Mouse (Mus musculus) brown adipose tissue, adult 24 weeks (tissue): Measurements from ENCODE around the gene Arhgap21. TPM values are rescaled to one million over a fixed set of nuclear protein-coding genes. Genes with fewer than 3 reads are reported as not detected.
A peak's percentile ranks its signal among the peaks of the same experiment; 100 is the strongest.
"Not testable (repeated sequence)": the region's sequence is repeated elsewhere in the genome, so short reads cannot be mapped to it uniquely, and the experiment has no call there.

ENCODE experiments used
- H3K27ac ChIP-seq: fragments of 200-500 bp; replicated peaks from 2 replicates; pipeline ENCODE4 v1.5.1; 2012; ENCODE audit warnings: low read depth, mild to moderate bottlenecking, low read length
- H3K4me1 ChIP-seq: fragments of 200-500 bp; 2 replicates; pipeline ENCODE4 v1.6.1; 2012; ENCODE audit warnings: low read length, mixed read lengths; ENCODE audit not compliant: control insufficient read depth, insufficient read depth, insufficient read length
- H3K4me3 ChIP-seq: fragments of 200-500 bp; 2 replicates; pipeline ENCODE4 v1.5.1; 2012; ENCODE audit warnings: low read depth, mild to moderate bottlenecking, low read length, moderate library complexity; ENCODE audit not compliant: insufficient read depth
- polyA plus RNA-seq: library from polyadenylated mRNA; stranded (reverse); fragments of >200 nt; gene quantifications from 2 replicates; pipeline ENCODE4 v1.2.4, GENCODE M21; 2012; ENCODE audit not compliant: missing spikeins, insufficient read depth, insufficient read length

Gene Arhgap21
- polyA plus RNA-seq, 1 experiment: 27.0 TPM

DNA sequence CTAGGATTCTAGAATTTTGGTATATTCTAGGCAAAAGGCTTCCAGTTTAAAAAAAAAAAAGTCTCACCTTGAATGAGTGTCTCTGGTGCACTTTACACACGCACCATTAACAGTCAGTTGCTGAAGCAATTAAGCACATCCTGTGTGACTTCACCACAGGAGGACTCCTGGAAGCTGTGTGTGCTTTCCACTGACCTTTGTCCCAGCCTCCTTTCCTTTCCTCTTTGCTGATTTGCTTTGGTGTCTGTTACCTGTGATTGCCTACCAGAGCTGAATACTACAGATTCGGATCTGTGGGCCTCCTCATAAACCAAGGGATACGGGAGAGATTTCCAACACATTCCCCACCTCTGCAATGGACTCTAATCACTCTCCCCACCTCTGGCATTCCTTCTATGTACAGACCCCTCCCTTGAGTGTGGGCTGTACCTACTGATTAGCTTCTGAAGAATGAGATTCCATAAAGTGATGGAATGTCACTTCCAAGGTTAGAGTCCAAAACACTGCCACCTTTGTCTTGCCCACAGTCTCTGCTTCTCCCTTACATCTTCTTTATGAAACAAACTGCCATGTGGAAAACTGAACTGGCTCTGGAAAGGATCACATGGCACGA lies 32.0 kb downstream of the Arhgap21 start:
- H3K27ac ChIP-seq: no peak overlapping the region
- H3K4me1 ChIP-seq: peaks cover 11% of the 10 kb centered on the region
- no peak overlapping the region for H3K4me3 ChIP-seq

DNA sequence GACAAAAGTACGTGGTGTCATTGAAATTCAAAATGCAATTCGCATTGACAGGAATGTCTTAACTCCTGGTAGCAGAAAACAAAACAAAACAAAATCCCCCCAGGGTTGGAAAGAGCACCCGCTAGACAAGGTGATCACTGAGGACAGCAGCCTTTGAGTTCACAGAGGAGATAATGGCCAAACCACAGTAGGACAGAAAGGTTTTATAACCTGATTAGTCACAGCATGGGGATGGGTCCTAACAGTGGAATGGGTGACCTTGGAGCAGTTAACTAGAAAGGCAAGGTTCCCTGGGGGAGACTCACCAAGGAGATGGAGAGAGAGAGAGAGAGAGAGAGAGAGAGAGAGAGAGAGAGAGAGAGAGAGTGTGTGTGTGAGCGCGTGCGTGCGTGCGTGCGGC lies 34.3 kb downstream of the Arhgap21 start:
- no peak overlapping the region for H3K27ac ChIP-seq
- peaks cover 7% of the 10 kb centered on the region for H3K4me1 ChIP-seq
- no peak overlapping the region for H3K4me3 ChIP-seq

DNA sequence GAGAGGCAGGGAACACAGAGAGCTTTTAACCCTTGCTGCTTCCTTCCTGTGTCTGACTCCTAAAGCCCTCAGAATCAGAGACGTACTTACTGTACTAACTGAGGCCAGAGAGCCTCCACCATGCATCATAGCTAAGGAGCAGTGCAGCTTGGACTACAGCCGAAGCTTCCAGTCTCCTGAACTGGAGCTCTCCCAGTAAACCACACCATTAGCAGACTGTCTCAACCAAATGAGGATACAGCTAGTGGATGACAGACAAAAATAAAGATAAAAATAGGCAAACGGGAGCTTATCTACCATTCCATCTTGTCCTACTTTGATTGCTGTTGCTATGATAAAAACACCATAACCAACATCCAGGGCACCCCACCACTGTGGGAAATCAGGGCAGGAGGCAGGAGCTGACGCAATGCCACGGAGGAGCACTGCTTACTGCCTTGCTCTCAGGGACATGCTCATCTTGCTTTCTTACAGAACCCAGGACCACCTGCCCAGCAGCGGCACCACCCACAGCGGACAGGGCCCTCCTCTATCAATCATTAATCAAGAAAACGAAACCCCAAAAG lies 35.9 kb downstream of the Arhgap21 start:
- Histone ChIP-seq H3K27ac (no peak overlapping the region), H3K4me3 (no peak overlapping the region), H3K4me1 (peaks cover 2% of the 10 kb centered on the region; the same call in 1 of the 2 replicates)

DNA sequence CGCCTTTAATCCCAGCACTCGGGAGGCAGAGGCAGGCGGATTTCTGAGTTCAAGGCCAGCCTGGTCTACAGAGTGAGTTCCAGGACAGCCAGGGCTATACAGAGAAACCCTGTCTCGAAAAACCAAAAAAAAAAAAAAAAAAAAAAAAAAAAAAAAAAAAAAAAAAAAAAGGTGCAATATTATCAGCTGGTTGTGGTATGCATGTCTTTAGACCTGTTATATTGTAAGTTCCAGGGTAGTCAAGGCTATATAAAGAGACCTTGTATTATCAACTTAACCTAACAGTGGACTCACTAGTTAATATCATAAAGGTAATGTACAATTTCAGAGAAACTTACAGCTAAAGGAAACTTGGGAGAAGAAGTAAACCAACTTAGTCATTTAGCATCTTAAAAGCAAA lies 36.9 kb downstream of the Arhgap21 start:
- H3K27ac ChIP-seq, H3K4me1 ChIP-seq, H3K4me3 ChIP-seq: not testable (repeated sequence)

DNA sequence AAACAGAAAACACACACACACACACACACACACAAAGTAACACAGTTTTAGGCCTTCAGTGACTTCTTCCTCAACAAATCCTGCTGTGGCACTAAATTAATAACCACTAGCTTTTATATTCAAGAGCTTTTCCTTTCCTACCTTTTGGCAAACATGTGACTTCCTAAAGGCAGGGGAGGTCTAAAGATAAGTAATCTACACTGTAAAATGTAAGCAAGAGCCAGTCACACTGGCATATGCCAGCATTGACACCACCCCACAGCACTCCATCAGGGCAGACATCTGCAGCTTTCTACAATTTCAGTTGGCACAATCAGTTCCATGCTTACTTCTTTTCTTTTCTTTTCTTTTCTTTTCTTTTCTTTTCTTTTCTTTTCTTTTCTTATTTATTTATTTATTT lies 40.2 kb downstream of the Arhgap21 start:
- H3K27ac ChIP-seq: no peak overlapping the region
- no peak overlapping the region for H3K4me3 ChIP-seq
- no peaks in the 10 kb centered on the region for H3K4me1 ChIP-seq

DNA sequence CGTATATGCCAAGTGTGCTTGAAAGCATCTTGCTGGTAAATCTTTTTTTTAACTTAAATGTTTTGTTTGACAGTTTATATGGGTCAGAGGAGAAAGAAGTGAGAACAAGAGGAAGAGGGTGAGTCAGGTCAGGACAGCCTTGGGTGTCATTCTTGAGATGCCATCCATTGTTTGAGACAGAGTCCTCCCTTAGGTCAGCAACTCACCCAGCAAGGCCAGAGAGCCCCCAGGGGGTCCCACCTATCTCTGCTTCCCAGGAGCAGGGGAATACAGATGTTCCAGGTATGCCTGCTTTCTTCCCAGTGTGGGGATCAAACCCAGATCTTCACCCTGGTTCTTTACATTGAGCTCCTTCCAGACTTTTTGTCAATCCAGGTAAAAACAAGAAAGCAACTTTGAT lies 43.7 kb downstream of the Arhgap21 start:
- Histone ChIP-seq H3K4me3 (no peak overlapping the region), H3K27ac (no peak overlapping the region), H3K4me1 (peaks cover 6% of the 10 kb centered on the region; the same call in 1 of the 2 replicates)

DNA sequence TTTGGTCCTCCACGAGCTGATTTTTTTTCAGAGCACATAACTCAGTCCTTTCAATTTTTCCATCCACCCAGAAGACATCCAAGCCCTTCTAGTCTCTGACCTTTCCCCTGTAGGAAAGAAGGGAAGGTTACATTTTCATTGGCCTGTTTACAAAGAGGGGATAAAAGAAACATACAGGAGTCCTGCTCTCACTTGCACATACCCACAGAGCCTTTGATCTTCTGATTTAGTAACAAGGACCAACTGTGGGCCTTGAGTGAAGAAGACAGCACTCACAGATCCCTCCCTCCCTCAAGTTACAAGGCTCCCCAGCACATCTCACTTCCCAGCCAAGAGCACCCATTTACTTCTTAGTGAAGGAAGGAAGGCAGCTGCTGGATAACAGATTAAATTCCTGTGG lies 46.3 kb downstream of the Arhgap21 start:
- Histone ChIP-seq H3K4me1 (peaks cover 6% of the 10 kb centered on the region; the same call in 1 of the 2 replicates), H3K4me3 (no peak overlapping the region), H3K27ac (no peak overlapping the region)

DNA sequence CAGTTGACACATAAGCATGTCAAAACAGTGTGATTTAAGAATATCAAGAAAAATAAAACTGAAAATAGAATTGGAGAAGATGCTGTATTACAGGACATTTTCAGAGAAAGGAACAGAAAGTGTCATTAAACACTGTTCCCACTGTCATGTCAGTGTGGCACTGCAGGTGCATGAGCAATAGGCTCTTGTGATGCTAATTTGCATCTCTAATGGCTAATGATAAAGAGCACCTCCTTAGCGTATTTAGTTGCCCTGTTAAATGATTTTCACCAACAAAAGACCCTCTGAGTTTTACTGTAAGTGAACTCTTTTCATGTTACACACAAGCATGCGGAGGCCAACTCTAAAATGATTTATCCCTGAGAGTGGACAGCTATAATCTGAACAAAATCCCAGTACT lies 47.1 kb downstream of the Arhgap21 start:
- Histone ChIP-seq H3K4me3 (no peak overlapping the region), H3K4me1 (peaks cover 6% of the 10 kb centered on the region; the same call in 1 of the 2 replicates), H3K27ac (no peak overlapping the region)

DNA sequence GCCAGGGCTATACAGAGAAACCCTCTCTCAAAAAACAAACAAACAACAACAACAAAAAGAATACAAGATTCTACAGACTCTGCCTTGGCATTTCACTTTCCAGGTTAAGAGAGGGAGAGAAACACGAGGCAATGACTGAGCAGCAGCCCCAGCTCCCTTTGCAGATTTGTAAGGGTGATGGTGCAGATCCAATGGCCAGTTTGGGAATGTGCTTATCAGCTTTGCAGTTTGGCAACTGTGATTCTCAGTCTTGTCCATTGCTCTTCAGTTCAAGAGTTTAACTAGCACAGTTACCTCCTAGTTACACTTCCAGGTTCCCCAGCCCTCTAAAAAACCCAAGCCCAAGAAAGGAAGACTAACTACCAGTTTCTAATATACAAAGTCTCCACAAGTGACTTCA lies 47.7 kb downstream of the Arhgap21 start:
- Histone ChIP-seq H3K4me3 (no peak overlapping the region), H3K4me1 (peaks cover 6% of the 10 kb centered on the region; the same call in 1 of the 2 replicates), H3K27ac (no peak overlapping the region)

DNA sequence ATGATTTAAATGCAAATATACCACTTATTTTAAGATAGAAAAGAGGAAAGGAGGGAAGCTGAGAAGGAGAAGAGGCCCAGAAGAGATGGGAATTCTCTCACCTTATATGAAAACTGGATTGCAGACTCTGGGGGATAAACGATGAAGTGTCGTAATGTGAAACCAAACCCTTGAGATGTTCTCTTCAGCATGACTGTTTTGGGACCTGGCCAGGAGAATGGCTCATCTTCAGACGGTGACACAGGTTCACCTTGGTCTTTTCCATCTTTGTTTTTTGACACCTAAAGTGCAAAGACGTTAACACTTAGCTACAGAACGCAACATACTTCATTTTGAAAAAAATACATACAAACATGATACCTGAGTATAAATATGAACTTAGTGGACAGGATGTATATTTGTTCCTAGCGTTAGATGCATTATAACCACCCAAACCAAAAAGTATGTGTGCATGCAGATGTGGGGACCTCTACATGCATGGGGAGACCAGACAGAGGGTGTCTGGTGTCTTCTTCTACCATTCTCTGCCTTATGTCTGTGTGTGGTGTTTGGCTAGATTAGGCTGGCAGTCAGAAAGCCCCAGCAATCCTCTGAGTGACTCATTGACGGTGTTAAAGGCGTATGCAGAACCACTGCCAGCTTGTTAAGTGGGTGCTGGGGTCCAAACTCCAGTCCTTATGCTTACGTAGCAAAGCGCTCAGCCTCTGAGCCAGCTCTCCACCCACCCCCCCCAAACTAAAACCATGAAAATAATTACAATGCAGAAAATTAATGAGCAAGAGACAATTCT lies 54.0 kb downstream of the Arhgap21 start:
- peaks cover 3% of the 10 kb centered on the region; the same call in 1 of the 2 replicates for H3K4me1 ChIP-seq

DNA sequence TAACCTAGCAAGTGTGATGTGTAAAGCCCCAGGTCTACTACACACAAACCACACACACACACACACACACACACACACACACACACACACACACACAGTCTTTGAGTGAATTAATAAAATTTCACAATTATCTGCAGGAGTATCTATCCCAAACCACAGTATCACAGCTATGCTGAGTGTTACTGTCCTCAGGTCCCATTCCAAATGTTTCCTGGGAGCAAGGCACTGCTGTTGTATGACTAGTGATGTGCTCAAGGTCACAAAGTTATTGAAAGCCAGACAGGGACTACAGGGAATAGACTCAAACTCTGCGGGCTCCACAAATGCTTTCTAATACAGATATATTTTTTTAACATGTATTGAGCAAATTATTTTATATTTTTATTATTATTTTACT lies 55.7 kb downstream of the Arhgap21 start:
- Histone ChIP-seq H3K4me1 (peaks cover 3% of the 10 kb centered on the region; the same call in 1 of the 2 replicates), H3K27ac (no peak overlapping the region; the same call in 1 of the 2 replicates), H3K4me3 (no peak overlapping the region)

More for the DNA sequence above, 54.0 kb downstream of the Arhgap21 start:
- Histone ChIP-seq H3K4me3 (no peak overlapping the region), H3K27ac (no peak overlapping the region)

DNA sequence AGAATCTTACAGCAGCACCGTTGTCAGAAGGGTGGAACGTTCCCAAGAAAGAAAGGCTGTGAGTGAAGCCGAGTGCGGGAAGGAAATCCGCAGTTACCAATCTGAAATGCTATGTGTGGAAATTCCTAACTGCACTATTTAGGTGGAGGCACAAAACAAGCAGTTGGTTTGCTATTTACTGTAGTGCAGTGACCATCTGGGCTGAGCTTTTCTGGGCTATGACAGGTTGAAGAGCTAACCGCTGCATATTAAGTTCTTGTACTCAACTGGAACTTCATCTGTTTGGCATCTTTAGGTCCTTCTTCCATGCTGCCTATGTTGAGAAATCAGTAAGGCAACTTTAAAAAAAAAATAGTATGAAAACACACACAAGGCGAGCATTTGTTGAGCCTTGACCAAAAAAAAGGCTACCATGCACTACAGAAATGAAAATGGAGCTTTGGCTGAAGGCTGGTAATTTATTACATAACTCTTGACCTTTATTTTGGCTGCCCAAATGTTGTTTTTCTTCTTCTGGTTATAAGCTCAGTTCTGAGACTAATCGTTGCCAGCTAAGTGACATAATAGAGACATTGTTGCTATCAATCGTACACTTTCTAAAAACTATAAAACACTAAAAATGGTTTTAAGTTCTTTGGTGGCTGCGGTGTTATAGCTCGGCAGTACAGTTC lies 56.2 kb downstream of the Arhgap21 start:
- H3K27ac ChIP-seq: peak overlapping the region; percentile 36; the same call in 1 of the 2 replicates
- H3K4me1 ChIP-seq: peaks cover 3% of the 10 kb centered on the region; the same call in 1 of the 2 replicates
- H3K4me3 ChIP-seq: no peak overlapping the region

DNA sequence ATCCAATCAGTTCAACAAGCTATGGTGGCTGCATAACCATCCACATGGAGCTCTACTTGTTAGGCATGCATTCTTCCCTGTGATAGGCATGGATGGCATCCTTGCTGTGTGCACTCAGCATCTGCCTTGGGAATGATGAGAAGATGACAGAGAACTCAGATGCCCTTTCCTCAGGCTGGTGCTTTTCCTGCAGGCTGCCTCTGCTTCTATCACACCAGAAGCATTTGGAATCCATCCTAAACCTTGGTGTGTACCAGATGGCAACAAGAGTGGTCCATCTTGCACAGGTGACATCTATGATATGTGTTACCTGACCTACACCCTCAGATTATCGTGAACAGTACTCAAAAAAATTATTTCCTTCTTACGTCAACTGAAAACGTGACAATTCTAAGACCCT lies 58.2 kb downstream of the Arhgap21 start:
- H3K4me3 ChIP-seq: no peak overlapping the region
- H3K27ac ChIP-seq: no peak overlapping the region
- H3K4me1 ChIP-seq: peaks cover 3% of the 10 kb centered on the region; the same call in 1 of the 2 replicates

DNA sequence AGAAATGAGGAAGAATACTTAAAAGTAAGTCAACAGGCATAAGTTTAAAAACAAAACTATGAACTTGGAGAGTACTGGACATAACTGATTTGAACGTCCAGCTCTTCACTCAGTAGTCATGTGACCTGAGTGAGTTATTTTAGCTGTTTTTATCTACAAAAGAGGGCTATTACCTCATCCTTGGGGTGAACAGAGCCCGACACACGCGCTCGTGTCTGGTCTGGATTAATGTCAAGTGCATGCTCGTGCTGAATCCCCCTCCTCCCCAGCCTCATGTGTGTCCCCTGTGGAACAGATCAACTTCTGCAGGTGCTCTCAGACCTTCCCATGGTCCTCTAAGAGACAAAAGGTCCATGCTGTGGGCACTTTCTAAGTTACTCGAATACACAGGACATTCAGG lies 59.3 kb downstream of the Arhgap21 start:
- peaks cover 3% of the 10 kb centered on the region; the same call in 1 of the 2 replicates for H3K4me1 ChIP-seq
- no peak overlapping the region for H3K27ac ChIP-seq
- H3K4me3 ChIP-seq: no peak overlapping the region

DNA sequence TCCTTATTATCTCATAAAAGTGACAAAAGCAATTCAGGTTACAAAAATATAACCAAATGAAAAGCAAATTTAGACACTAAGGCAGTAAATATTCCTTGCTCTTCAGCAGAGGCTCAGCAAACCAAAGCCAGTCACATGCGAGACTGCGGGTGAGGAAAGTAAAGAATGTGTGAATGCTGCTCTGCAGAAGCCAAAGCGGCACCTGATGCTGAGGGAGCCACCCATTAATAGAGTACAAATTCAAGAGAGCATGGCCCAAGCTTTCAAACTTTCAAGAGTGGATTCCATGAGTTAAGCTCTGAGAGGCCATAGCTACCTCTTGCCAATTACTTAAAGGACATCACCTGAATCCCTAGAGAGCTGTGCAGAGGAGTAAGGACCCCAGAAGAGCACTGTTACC lies 61.4 kb downstream of the Arhgap21 start:
- Histone ChIP-seq H3K4me3 (no peak overlapping the region), H3K27ac (no peak overlapping the region), H3K4me1 (peaks cover 1% of the 10 kb centered on the region; the same call in 1 of the 2 replicates)
